Mouse (Mus musculus) thymus, adult 2 months (tissue): ENCODE results near the gene Gm27021.

ENCODE experiments used
- CTCF ChIP-seq: fragments of 200-500 bp; IDR thresholded peaks from 2 replicates; pipeline ENCODE4 v1.5.1; 2012; ENCODE audit warnings: mild to moderate bottlenecking, control low read depth, low read length, moderate library complexity, borderline replicate concordance; ENCODE audit not compliant: control insufficient read depth, poor library complexity, insufficient read depth; ENCODE audit errors: extremely low read depth
- POLR2A ChIP-seq: fragments of 200-500 bp; IDR thresholded peaks from 2 replicates; pipeline ENCODE4 v1.6.1; 2012; ENCODE audit warnings: mild to moderate bottlenecking, low read length, control low read depth, moderate library complexity; ENCODE audit not compliant: control insufficient read depth, poor library complexity, insufficient read depth; ENCODE audit errors: extremely low read depth

DNA sequence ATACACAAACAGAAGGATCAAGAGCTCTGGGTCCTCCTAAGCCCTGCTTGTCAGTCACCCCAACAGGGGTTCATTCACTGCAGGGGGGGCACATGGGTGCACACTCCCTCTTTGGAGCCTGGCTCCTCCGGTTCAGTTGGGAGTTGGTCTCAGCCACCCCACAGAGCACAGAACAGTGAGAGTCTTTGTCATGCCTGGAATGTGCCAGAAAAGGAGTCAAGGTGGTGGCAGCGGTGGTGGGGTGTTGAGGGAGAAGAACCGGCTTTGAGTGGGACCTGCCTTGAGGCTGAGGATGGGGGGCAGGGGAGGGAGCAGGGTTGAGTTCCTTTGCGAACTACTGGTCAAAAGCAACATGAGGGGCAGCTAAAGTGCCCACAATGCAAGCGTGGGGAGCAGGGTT, 37.8 kb downstream of the Gm27021 start:
- TF ChIP-seq CTCF (no peak), POLR2A (no peak)
